Mouse (Mus musculus) E14TG2a.4 (cell line): ENCODE measurements at regions not wholly inside any gene's neighbourhood (a gene's known extent, or its start where the extent isn't known, plus 50 kb on each side); places are given as distances from the start of the nearest gene placed in this dataset.

Experiments
- CTCF ChIP-seq: conservative IDR thresholded peaks from 2 replicates; pipeline ENCODE4 v1.5.1; 2014; ENCODE audit warnings: low read length
- POU5F1 ChIP-seq: IDR thresholded peaks from 2 replicates; pipeline ENCODE4 v1.6.1; 2014; ENCODE audit warnings: low read length, borderline replicate concordance

GRCm38 (mm10) chr9:30624481-30624880 lies 197.6 kb downstream of the Snx19 start:
- TF ChIP-seq CTCF (no peak), POU5F1 (no peak)
